In the genomic region with DNA sequence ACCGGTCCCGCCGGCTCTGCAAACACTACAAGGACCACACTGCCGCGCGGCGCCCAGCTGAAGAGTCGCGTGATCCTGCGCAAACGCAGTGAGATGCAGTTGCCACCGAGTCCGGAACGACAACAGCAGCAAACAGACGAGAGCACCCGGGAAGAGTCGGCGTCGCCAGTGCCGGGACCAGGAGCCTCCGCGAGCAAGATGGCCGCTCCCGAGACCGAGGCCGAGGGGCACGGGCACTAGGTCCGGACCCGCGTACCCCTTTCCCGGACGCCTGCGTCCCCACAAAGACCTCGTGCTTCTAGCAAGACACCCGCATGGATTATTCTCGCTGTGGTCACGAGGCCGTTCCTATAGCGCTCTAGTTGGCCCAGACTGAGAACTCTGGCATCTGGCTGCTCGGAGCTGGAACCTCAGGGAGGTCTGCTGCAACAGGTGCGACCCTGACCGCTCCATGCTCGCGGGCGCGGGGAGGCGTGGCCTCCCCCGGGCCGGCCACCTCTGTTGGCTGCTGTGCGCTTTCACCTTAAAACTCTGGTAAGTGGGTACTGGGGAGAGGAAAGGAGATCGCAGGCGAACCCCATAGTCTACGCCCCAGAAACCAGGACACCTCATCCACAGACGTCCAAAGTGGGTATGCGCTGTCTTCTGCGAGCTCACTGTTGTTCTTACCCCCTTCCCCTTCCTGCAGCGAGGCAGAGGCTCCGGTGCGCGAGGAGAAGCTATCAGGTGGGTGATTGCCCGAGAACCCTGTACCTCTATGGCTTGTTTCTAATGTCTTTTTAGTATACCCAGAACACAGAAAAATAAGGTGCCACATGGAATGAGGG, we compare ENCODE assay signal across 8 mouse cellular contexts. TPM values are rescaled to one million over a fixed set of nuclear protein-coding genes. Genes with fewer than 3 reads are reported as not detected.
DNase-seq lines count a peak whose midpoint lies in the region; ATAC-seq and TF ChIP-seq lines count a peak whose summit lies in the region.

Gene Jtb (plus strand): TSS at position 91 of the 827 bp plus-strand sequence.

- peak within 1 kb of the TSS; percentile 89 for H3K9ac ChIP-seq in forebrain, embryonic 13.5 days
- H3K9ac ChIP-seq in neural tube, embryonic 15.5 days (replicated peaks): peak within 1 kb of the TSS; percentile 65

- under 1% methylated on average over 61 of the region's 61 CpGs for WGBS in forebrain, embryonic 13.5 days
- under 1% methylated on average over 61 of the region's 61 CpGs for WGBS in neural tube, embryonic 15.5 days

- peaks cover 30% of the 10 kb centered on the region for H3K36me3 ChIP-seq in E14TG2a.4 (ENCODE audit: insufficient read depth, low read length)
- peaks cover 28% of the 10 kb centered on the region for H3K36me3 ChIP-seq in forebrain, embryonic 13.5 days (ENCODE audit: poor library complexity, severe bottlenecking)
- H3K36me3 ChIP-seq in neural tube, embryonic 15.5 days: peaks cover 27% of the 10 kb centered on the region

- no peaks in the 10 kb centered on the region for H3K9me3 ChIP-seq in E14TG2a.4 (ENCODE audit: low read length)
- no peaks in the 10 kb centered on the region for H3K9me3 ChIP-seq in forebrain, embryonic 13.5 days (replicated peaks)
- H3K9me3 ChIP-seq in neural tube, embryonic 15.5 days (replicated peaks): no peaks in the 10 kb centered on the region

- TF ChIP-seq CTCF in E14TG2a.4 (conservative IDR thresholded peaks at IDR 0.05; ENCODE audit: low read length): no peak

- DNase-seq in heart, postnatal 10 days: peak; percentile 95 to 96
- DNase-seq in layer of hippocampus, adult 11-12 months (ENCODE audit: low spot score): peak; percentile 96
- DNase-seq in lung, adult 18-20 months: peak; percentile 96
- peak; percentile 93 for DNase-seq in testis, postnatal 14 days (ENCODE audit: low spot score)

- no peaks in the 10 kb centered on the region for H3K27me3 ChIP-seq in E14TG2a.4 (ENCODE audit: insufficient read depth, low read length)
- no peaks in the 10 kb centered on the region for H3K27me3 ChIP-seq in forebrain, embryonic 13.5 days
- no peaks in the 10 kb centered on the region for H3K27me3 ChIP-seq in neural tube, embryonic 15.5 days (replicated peaks)

- peak within 1 kb of the TSS; percentile 91 for H3K4me3 ChIP-seq in E14TG2a.4 (replicated peaks; ENCODE audit: low read length)
- peak within 1 kb of the TSS; percentile 88 for H3K4me3 ChIP-seq in forebrain, embryonic 13.5 days
- H3K4me3 ChIP-seq in neural tube, embryonic 15.5 days (replicated peaks): peak within 1 kb of the TSS; percentile 65

- intact Hi-C loops in heart, postnatal 10 days (cut with DNase I): loop anchor here (2.0 kb wide), 1 partner anchor 17 kb away; the partner anchor contains the start of gene Slc39a1

- H3K4me2 ChIP-seq in forebrain, embryonic 13.5 days: peak within 1 kb of the TSS; percentile 88
- peak within 1 kb of the TSS; percentile 91 for H3K4me2 ChIP-seq in neural tube, embryonic 15.5 days

- peak within 1 kb of the TSS; percentile 87 for H3K27ac ChIP-seq in forebrain, embryonic 13.5 days
- peak within 1 kb of the TSS; percentile 86 for H3K27ac ChIP-seq in neural tube, embryonic 15.5 days (replicated peaks)

- peaks cover 22% of the 10 kb centered on the region for H3K4me1 ChIP-seq in E14TG2a.4 (replicated peaks; ENCODE audit: low read depth, low read length)
- peaks cover 8% of the 10 kb centered on the region for H3K4me1 ChIP-seq in forebrain, embryonic 13.5 days
- H3K4me1 ChIP-seq in neural tube, embryonic 15.5 days: peaks cover 19% of the 10 kb centered on the region

- peak; percentile 100 for ATAC-seq in cerebellum, adult (ENCODE audit: insufficient number of reproducible peaks, low FRiP score, low TSS enrichment)
- ATAC-seq in forebrain, embryonic 13.5 days: peak; percentile 99
- peak; percentile 97 for ATAC-seq in neural tube, embryonic 15.5 days (ENCODE audit: low FRiP score)

RNA-seq across cellular contexts. Expression of gene Jtb, which starts in this region (rescaled TPM):
- 102 and 111 TPM in 2 replicates for polyA plus RNA-seq in forebrain, embryonic 13.5 days (2015; fragmentation: Nextera tagmentation; extraction: Ambion mirVana)
- total RNA-seq in heart, postnatal 10 days (2021): 10 to 100 TPM; 44.4 to 46.9 TPM
- 93.0 and 93.3 TPM in 2 replicates for polyA plus RNA-seq in neural tube, embryonic 15.5 days (2015; fragmentation: Nextera tagmentation; extraction: Ambion mirVana)

Comparison
In these comparisons a context has a peak if more than half of its experiments do, and no peak if none do; other contexts are left out.
1. Peak in every context shown above with its lines: DNase-seq, ATAC-seq, H3K4me3 ChIP-seq and H3K27ac ChIP-seq.